23 mouse cellular contexts compared by ENCODE assay signal in the genomic region with DNA sequence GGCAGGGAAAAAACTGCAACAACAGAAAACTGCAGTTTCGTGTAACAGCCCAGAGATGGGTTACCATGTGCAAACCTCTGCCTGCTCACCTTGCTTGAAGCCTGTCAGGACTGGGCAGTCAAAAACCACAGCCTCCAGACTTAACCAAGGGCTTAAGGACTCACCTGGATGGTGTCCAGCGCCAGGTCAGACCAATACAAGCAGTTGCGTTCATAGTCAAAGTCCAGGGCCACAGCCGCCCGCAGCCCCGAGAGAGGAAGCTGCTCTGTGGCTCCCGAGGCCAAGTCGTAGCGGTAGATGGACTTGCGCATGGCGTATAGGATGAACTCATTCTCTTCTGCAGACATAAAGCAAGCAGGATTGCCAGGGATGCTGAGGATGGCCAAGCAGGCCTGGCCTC.
DNase-seq lines count a peak whose midpoint lies in the region; ATAC-seq and TF ChIP-seq lines count a peak whose summit lies in the region.
"Had no signal": no experiment of that assay in that cellular context is flagged by ENCODE, and none has a peak within 500 bp of the region (broad histone marks: within the 10 kb centered on the region; RNA-seq: fewer than 3 reads in every experiment).

No protein-coding gene starts in this region.

- no peaks in the 10 kb centered on the region for H3K9me3 ChIP-seq in liver, embryonic 11.5 days (ENCODE audit: control insufficient read depth, low read length)
- no peaks in the 10 kb centered on the region for H3K9me3 ChIP-seq in midbrain, embryonic 10.5 days (replicated peaks)
- H3K9me3 ChIP-seq: embryonic facial prominence, embryonic 15.5 days; forebrain, embryonic 10.5 days; heart, embryonic 12.5 days; hindbrain, embryonic 10.5 days had no signal

- H3K27ac ChIP-seq in liver, adult 2 months (replicated peaks; ENCODE audit: insufficient read depth, low read depth, low read length): no peak overlapping the region
- H3K27ac ChIP-seq in liver, embryonic 11.5 days (ENCODE audit: low read depth, low read length): no peak overlapping the region
- H3K27ac ChIP-seq in small intestine, adult 2 months (ENCODE audit: insufficient read depth, low read depth, low read length): peak overlapping the region; percentile 47
- H3K27ac ChIP-seq in midbrain, embryonic 10.5 days (replicated peaks): no peak overlapping the region
- H3K27ac ChIP-seq: embryonic facial prominence, embryonic 15.5 days; forebrain, embryonic 10.5 days; gastrocnemius, adult 2 months; hindbrain, embryonic 10.5 days had no signal

- H3K9ac ChIP-seq in liver, adult 2 months (ENCODE audit: low read depth, low read length): no peak overlapping the region
- H3K9ac ChIP-seq in liver, embryonic 11.5 days (ENCODE audit: low read depth, low read length): no peak overlapping the region
- H3K9ac ChIP-seq: embryonic facial prominence, embryonic 15.5 days; heart, embryonic 12.5 days had no signal

- DNase-seq in cerebellum, adult 9-10 months: peak; percentile 26
- no peak for DNase-seq in cerebellum, adult 9-11 months
- peak; percentile 62 for DNase-seq in liver, adult 2 months (ENCODE audit: extremely low read depth, low read depth, low spot score)
- DNase-seq in liver, embryonic 11.5 days (ENCODE audit: low spot score): no peak
- peak; percentile 48 for DNase-seq in kidney, postnatal 10 days
- DNase-seq in spleen, adult 12 weeks (ENCODE audit: low spot score): no peak
- no peak for DNase-seq in midbrain, embryonic 10.5 days (ENCODE audit: low spot score)
- DNase-seq: adrenal gland, postnatal 14 days; B cell, adult 2 months; cerebellum, adult 18-20 months; cerebellum, postnatal 14 days; embryo, embryonic 11 days; gastrocnemius, adult 2 months; gastrocnemius, postnatal 25 days had no signal

- no peak for TF ChIP-seq CTCF in liver, adult 2 months (IDR thresholded peaks at IDR 0.05; ENCODE audit: low read depth, low read length)
- TF ChIP-seq CTCF in small intestine, adult 2 months (IDR thresholded peaks at IDR 0.05; ENCODE audit: extremely low read depth, insufficient read length, insufficient replicate concordance, low read depth, low read length): no peak

- no peaks in the 10 kb centered on the region for H3K79me2 ChIP-seq in liver, adult 2 months (ENCODE audit: control insufficient read depth, insufficient read depth, low read length)

- ATAC-seq in liver, embryonic 11.5 days (replicated peaks; ENCODE audit: low FRiP score): no peak
- ATAC-seq: CD4-positive, CD25-positive, alpha-beta regulatory T cell, adult 4 months; forebrain, embryonic 14.5 days had no signal

- H3K4me2 ChIP-seq in liver, embryonic 11.5 days: no peak overlapping the region
- H3K4me2 ChIP-seq: embryonic facial prominence, embryonic 15.5 days; heart, embryonic 12.5 days had no signal

- H3K27me3 ChIP-seq in liver, adult 2 months (ENCODE audit: control insufficient read depth, insufficient read depth, low read length): no peaks in the 10 kb centered on the region
- H3K27me3 ChIP-seq in liver, embryonic 11.5 days (replicated peaks; ENCODE audit: control insufficient read depth, insufficient read depth, low read length): no peaks in the 10 kb centered on the region
- no peaks in the 10 kb centered on the region for H3K27me3 ChIP-seq in small intestine, adult 2 months (ENCODE audit: control insufficient read depth, insufficient read depth, low read length)
- peaks cover 82% of the 10 kb centered on the region for H3K27me3 ChIP-seq in midbrain, embryonic 10.5 days (ENCODE audit: low read depth, poor library complexity, severe bottlenecking)
- H3K27me3 ChIP-seq: embryonic facial prominence, embryonic 15.5 days; heart, embryonic 12.5 days had no signal

- H3K4me3 ChIP-seq in liver, adult 2 months (ENCODE audit: insufficient read depth, low read depth, low read length): no peak overlapping the region
- no peak overlapping the region for H3K4me3 ChIP-seq in liver, embryonic 11.5 days (ENCODE audit: low read depth, low read length)
- H3K4me3 ChIP-seq in small intestine, adult 2 months (ENCODE audit: low read depth, low read length): no peak overlapping the region
- H3K4me3 ChIP-seq in midbrain, embryonic 10.5 days: no peak overlapping the region
- H3K4me3 ChIP-seq: embryonic facial prominence, embryonic 15.5 days; erythroblast, embryonic 14.5 days; forebrain, embryonic 10.5 days; gastrocnemius, adult 2 months; heart, embryonic 12.5 days; hindbrain, embryonic 10.5 days had no signal

- no peak for TF ChIP-seq POLR2A in liver, adult 2 months (IDR thresholded peaks at IDR 0.05; ENCODE audit: extremely low read depth, insufficient read depth, low read length)
- no peak for TF ChIP-seq POLR2A in small intestine, adult 2 months (IDR thresholded peaks at IDR 0.05; ENCODE audit: low read depth, low read length)

- peaks cover 4% of the 10 kb centered on the region for H3K4me1 ChIP-seq in liver, adult 2 months (ENCODE audit: control insufficient read depth, insufficient read depth, low read length)
- H3K4me1 ChIP-seq in liver, embryonic 11.5 days (replicated peaks; ENCODE audit: control insufficient read depth, insufficient read depth, low read length): no peaks in the 10 kb centered on the region
- peaks cover 2% of the 10 kb centered on the region; the same call in 1 of the 2 replicates for H3K4me1 ChIP-seq in small intestine, adult 2 months (ENCODE audit: control insufficient read depth, insufficient read depth, insufficient read length, low read length)
- peaks cover 11% of the 10 kb centered on the region for H3K4me1 ChIP-seq in midbrain, embryonic 10.5 days
- H3K4me1 ChIP-seq: heart, embryonic 12.5 days had no signal

- H3K36me3 ChIP-seq in liver, adult 2 months (ENCODE audit: control insufficient read depth, insufficient read depth, low read length): no peaks in the 10 kb centered on the region
- H3K36me3 ChIP-seq in liver, embryonic 11.5 days (ENCODE audit: control insufficient read depth, insufficient read depth, low read length): no peaks in the 10 kb centered on the region
- peaks cover 18% of the 10 kb centered on the region for H3K36me3 ChIP-seq in small intestine, adult 2 months (ENCODE audit: control insufficient read depth, insufficient read depth, low read length)
- no peaks in the 10 kb centered on the region for H3K36me3 ChIP-seq in midbrain, embryonic 10.5 days
- H3K36me3 ChIP-seq: forebrain, embryonic 10.5 days; G1E; heart, embryonic 12.5 days; hindbrain, embryonic 10.5 days had no signal

- WGBS in liver, adult 2 months: 58% methylated on average over 11 of the region's 11 CpGs
- WGBS in liver, embryonic 11.5 days: 89% methylated on average over 11 of the region's 11 CpGs
- WGBS in small intestine, adult 2 months: 75% methylated on average over 11 of the region's 11 CpGs
- WGBS in midbrain, embryonic 10.5 days: 95% methylated on average over 11 of the region's 11 CpGs

Comparison
In these comparisons a context has a peak if more than half of its experiments do, and no peak if none do; other contexts are left out.
1. DNase-seq: peak in cerebellum, adult 9-10 months (single experiment), liver, adult 2 months (single experiment) and kidney, postnatal 10 days (single experiment); none in cerebellum, adult 9-11 months (single experiment), liver, embryonic 11.5 days (single experiment), spleen, adult 12 weeks (single experiment) and midbrain, embryonic 10.5 days (single experiment).